Mouse (Mus musculus): ENCODE data around the gene Usp34. TPM values are rescaled to one million over a fixed set of nuclear protein-coding genes. Genes with fewer than 3 reads are reported as not detected.

Usp34 gene
- polyA plus RNA-seq (2017; shearing (Covaris generic)) = 19.3 TPM

DNA sequence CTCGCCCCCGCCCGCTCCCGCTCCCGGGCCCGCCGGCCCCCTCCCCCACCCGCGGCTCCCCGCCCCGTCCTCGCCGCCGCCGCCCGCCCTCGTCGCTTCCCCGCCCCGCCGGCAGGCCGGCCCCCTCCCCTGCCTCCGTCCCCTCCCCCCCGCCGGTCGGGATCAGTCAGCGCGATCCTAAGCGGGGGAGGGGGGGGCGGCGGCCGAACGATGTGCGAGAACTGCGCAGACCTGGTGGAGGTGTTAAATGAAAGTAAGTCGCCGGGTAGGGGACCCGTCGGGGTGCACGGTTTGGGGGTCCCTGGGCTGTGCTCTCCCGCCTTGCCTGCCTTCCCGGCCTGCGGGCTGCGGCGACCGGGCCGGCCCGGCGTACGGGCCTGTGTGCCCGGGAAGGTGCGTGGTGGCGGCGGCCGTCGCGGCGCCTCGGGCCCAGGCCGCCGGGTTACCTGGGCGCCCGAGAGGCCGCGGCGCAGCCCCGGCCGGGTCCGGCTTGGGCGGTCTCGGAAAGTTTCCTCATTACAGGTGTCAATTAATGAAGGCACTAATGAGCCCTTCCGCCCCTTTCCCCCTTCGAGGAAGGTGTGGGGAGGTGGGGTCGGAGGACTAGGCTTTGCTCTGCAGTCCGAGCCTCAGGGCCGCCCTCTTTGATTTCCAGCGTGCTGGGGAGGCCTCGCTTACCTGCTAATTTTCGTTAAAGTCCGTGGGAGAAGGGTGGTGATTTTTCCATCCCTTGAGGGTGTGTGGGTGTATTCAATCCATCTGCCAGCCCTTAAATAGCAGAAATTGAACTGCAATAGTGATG is at the start of gene Usp34:
TSS of gene Usp34 (plus strand) at position 132 of the 802 bp plus-strand sequence.

DNA sequence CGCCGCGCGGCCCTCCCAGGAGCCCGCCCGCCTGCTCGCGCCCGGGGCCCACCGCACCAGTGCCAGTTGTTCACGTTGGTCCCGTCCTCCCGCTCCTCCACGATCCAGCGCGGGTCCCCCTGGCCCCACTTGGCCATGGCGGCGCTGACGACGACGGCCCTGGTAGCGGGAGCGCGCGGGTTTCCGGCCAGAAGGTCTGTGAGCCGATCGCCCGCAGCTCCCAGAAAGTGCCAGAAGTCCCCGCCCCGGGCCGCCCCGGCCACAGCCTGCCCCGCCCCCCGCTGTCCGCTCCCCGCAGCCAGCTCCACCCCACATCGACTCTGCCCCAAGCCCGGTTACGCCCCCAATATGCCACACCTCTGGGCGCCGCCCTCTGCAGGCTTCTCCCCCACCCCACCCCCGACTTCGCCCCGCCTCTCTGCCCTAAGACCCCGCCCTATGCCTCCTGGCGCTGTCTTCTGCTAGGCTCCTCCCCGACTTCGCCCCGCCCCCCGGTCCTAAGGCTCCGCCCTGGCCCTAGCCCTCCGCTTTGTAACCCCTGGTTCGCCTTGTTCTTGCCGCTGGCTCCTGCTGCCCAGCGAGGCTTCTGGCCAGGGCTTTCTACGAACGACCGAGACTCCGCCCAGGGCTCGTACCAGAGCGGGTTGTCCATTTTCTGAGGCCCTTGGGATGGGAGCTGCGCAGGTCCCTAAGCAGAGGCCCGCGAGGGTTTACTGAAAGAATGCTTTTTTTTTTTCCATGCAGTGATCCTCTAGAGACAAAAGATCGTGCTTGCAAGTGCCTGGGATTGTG is 191.2 kb downstream of the Usp34 start, which contains the start of gene Ahsa2:
TSS of gene Ahsa2 (minus strand) at position 313 of the 792 bp plus-strand sequence.

DNA sequence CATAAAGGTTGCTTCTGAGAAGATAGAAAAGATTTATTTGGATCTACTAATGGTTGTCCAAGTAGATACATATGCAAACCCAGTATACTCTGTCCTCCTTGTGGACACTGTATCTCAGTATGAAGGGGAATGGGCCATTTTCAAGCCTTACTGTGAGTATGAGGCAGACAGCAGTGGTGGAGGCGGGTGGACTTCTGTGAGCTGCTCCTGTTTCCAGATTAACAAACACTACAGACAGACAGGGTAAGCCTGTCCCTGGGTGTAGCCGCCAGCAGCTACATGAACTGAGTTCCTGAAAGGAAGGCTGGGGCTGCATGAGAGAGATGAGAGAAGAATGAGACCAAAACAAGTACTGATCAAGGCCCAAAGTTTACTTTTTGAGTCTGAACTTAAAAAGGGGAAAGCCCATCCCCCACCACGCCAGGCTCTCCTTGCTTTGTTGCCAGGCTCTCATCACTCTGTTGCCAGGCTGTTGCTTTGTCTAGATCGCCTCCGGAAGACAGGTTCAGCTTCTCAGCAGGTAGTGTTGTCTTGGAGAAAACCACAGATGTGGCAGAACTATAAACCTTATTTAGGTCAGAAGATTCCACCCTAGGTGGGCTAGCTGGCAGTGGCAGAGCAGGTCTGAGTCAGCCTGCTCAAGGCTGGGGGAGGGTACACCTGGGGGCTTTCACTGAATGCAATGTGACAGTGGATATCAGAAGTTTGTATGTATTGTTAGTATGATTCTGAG is 213.9 kb downstream of the Usp34 start, which contains the start of gene 1700093K21Rik:
TSS of gene 1700093K21Rik (minus strand) at position 683 of the 733 bp plus-strand sequence.

Other genes with a start within 250 kb of the Usp34 start
- gene Xpo1, start 50.9 kb upstream of the Usp34 start, polyA plus RNA-seq (2017; shearing (Covaris generic)) = 67.8 TPM
- 62.8 TPM for gene Ahsa2, start 191.1 kb downstream of the Usp34 start, polyA plus RNA-seq (2017; shearing (Covaris generic))
- not detected for gene 1700093K21Rik, start 214.3 kb downstream of the Usp34 start, polyA plus RNA-seq (2017; shearing (Covaris generic))

Data from CD4-positive, CD25-positive, alpha-beta regulatory T cell, adult 9 weeks (primary cell).